Mouse (Mus musculus): Measurements from ENCODE around the gene Gbf1.

GRCm38 (mm10) chr19:46282081-46282849 is 130.0 kb downstream of the Gbf1 start:
- no peak for TF ChIP-seq CTCF (IDR thresholded peaks at IDR 0.05; ENCODE audit: control insufficient read depth, insufficient read depth, insufficient read length)
- no peak for TF ChIP-seq MAX (IDR thresholded peaks at IDR 0.05)
- no peak for TF ChIP-seq USF1 (IDR thresholded peaks at IDR 0.05; ENCODE audit: low read depth)
